In the genomic region with DNA sequence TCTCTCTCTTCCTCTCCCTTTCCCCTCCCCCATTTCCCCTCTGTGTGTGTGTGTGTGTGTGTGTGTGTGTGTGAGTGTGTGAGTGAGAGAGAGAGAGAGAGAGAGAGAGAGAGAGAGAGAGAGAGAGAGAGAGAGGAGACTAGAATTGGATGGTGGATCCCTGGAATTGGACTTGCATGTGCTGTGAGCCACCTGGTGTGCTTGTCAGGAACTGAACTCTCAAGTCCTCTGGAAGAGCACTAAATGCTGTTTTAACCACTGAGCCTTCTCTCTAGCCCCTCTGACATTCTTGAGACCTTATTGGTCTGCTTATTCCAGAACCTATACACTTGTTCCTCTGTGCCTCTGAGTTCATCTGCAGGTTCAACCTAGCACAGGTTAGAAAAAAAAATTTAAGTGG, we compare ENCODE assay signal across 13 mouse cellular contexts. TPM values are rescaled to one million over a fixed set of nuclear protein-coding genes. Genes with fewer than 3 reads are reported as not detected.
DNase-seq lines count a peak whose midpoint lies in the region; ATAC-seq and TF ChIP-seq lines count a peak whose summit lies in the region.
"Had no signal": no experiment of that assay in that cellular context is flagged by ENCODE, and none has a peak within 500 bp of the region (broad histone marks: within the 10 kb centered on the region; RNA-seq: fewer than 3 reads in every experiment).

No protein-coding gene starts in this region.

- TF ChIP-seq CTCF in left cerebral cortex, adult 2 months (IDR thresholded peaks at IDR 0.05), result peak; percentile 4

- ATAC-seq in common myeloid progenitor, adult 5-6 weeks (replicated peaks; ENCODE audit: low read depth, poor library complexity, severe bottlenecking), result 0 out of 2 replicates have a peak, but pooled peaks have one; percentile 39
- ATAC-seq: midbrain, embryonic 16.5 days had no signal

- intact Hi-C loops in left cerebral cortex, adult 2 months (cut with DNase I), result no loop called here

- no peak overlapping the region for H3K27ac ChIP-seq in left cerebral cortex, adult 2 months
- H3K27ac ChIP-seq: embryonic facial prominence, embryonic 10.5 days; neural tube, embryonic 15.5 days had no signal

- H3K4me3 ChIP-seq in left cerebral cortex, adult 2 months, result no peak overlapping the region
- H3K4me3 ChIP-seq: embryonic facial prominence, embryonic 10.5 days; neural tube, embryonic 15.5 days had no signal

- DNase-seq in left cerebral cortex, adult 2 months (ENCODE audit: extremely low spot score in 1 of 2, low spot score in 2 of 2), result no peak
- no peak for DNase-seq in left cerebral cortex, adult 8-10 months (ENCODE audit: low spot score in 2 of 2)
- DNase-seq in 3T3-L1 (ENCODE audit: low read depth, low spot score), result peak; percentile 47
- DNase-seq in CD4-positive helper T cell, adult 2 months (ENCODE audit: low read depth, low spot score), result peak; percentile 26
- no peak for DNase-seq in spleen, postnatal 14 days (ENCODE audit: low spot score in 2 of 2)
- DNase-seq in cerebellum, postnatal 36 days, result no peak
- DNase-seq: adrenal gland, postnatal 10 days; cerebellum, adult 11-12 months; lung, adult 18-20 months had no signal

RNA-seq across cellular contexts. Expression of gene Hnrnpu, which starts 14.0 kb away (rescaled TPM):
- 100 to 1,000 TPM; 411 to 430 TPM for total RNA-seq in left cerebral cortex, adult 2 months (2021)
- total RNA-seq in left cerebral cortex, adult 8-10 months (2022), result 100 to 1,000 TPM; 359 to 418 (median 395) TPM
- total RNA-seq in common myeloid progenitor, adult 5-6 weeks (2017), result 730 and 786 TPM in 2 replicates

RNA-seq across cellular contexts. Expression of gene Cox20, which starts 32.7 kb away (rescaled TPM):
- 10 to 100 TPM; 30.0 to 33.3 TPM for total RNA-seq in left cerebral cortex, adult 2 months (2021)
- total RNA-seq in left cerebral cortex, adult 8-10 months (2022), result 10 to 100 TPM; 22.5 to 37.3 (median 28.5) TPM
- total RNA-seq in common myeloid progenitor, adult 5-6 weeks (2017), result 206 and 305 TPM in 2 replicates

RNA-seq across cellular contexts. Expression of gene Efcab2, which starts 54.2 kb away (rescaled TPM):
- 10 to 100 TPM in 1 of 2 experiments, 1 to 10 TPM in 1; 8.9 to 10.8 TPM for total RNA-seq in left cerebral cortex, adult 2 months (2021)
- total RNA-seq in left cerebral cortex, adult 8-10 months (2022), result 10 to 100 TPM in 3 of 4 experiments, 1 to 10 TPM in 1; 10.0 to 14.8 (median 13.1) TPM
- 3.0 and 3.2 TPM in 2 replicates for total RNA-seq in common myeloid progenitor, adult 5-6 weeks (2017)

Comparison
In these comparisons a context has a peak if more than half of its experiments do, and no peak if none do; other contexts are left out.
1. DNase-seq: peak in 3T3-L1 (single experiment) and CD4-positive helper T cell, adult 2 months (single experiment); none in left cerebral cortex, adult 2 months (0 of 2), left cerebral cortex, adult 8-10 months (0 of 2), spleen, postnatal 14 days (0 of 2) and cerebellum, postnatal 36 days (0 of 2).